Mouse (Mus musculus) thymus, postnatal 0 days (tissue): Measurements from ENCODE around the gene Nodal. TPM values are rescaled to one million over a fixed set of nuclear protein-coding genes. Genes with fewer than 3 reads are reported as not detected.
A peak's percentile ranks its signal among the peaks of the same experiment; 100 is the strongest.
"Not testable (repeated sequence)": the region's sequence is repeated elsewhere in the genome, so short reads cannot be mapped to it uniquely, and the experiment has no call there.

Experiments
- DNase-seq: peaks from one replicate; pipeline ENCODE4 v3.0.0-alpha.2; 2015; ENCODE audit warnings: low spot score
- polyA plus RNA-seq: library from polyadenylated mRNA; unstranded; fragments of >200 nt; fragmentation: Nextera tagmentation; extraction: Ambion mirVana; gene quantifications from 2 replicates; pipeline ENCODE4 v1.2.1, GENCODE M21; 2015

The Nodal gene
- polyA plus RNA-seq, 1 experiment from 2014 or later, result 0.08 TPM

DNA sequence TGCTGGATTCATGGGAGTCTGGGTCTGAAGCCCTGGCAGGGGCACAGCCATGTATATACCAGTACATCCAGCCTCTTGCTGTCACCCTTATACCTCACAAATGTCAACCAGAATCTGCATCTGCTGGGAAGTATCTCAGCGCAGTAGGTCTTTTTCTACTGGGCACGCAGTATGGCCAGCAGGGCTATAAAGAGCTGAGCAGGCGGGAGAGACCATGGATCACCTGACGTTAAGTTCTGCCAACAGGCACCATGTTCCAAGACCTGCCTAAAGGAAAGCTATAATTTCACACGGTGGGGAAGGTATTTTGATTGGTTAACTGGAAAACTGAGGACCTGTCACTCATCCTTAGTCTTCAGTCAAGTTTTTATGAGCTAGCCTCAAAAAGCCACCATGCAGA is 11.3 kb downstream of the Nodal start:
- no peak for DNase-seq

DNA sequence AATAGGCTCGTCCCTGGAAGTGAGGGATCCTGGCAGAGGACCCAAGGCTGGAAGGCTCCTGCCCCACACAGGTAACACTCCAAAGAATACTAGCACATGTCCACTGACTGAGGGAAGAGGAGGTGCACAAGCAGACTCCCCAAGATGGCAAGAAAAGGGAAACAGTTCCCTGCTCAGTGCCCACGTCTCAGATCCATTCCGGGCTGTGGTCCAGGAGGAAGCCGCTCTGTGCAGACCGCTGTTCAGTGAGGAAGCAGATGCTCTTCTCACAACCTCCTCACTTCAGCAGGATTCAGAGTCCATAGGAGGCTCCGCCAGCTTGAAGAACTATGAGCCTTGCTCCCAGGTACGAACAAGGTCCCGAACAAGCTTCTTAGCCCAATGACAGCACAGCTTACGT is 13.6 kb downstream of the Nodal start:
- DNase-seq, result no peak

DNA sequence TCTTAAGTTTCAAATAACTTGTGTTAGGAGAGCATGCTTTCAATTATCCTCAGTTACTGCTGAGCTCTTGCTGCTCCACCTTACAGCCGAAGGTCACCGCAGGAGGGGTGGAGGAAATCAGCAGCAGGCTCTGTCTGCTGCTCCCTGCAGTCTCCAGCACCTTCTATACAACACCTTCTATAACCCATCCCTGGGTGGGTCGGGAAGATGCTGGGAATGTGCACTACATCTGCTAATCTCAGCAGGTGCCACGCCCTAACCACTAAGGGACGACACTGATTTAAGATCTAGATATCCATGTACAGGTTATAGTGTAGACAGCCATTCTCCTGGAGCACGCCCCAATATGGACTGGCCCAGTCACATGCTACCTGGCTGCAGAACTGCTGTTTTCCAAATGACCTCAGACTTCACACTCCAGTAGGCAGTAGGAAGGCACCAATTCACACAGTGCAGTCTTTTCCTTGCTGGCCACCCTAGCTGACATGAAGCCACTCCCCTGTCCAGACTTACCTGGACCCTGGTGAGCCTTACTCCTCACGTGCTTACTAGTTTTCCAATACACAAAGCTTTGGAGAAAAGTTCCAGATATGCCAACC is 22.5 kb downstream of the Nodal start:
- no peak for DNase-seq

DNA sequence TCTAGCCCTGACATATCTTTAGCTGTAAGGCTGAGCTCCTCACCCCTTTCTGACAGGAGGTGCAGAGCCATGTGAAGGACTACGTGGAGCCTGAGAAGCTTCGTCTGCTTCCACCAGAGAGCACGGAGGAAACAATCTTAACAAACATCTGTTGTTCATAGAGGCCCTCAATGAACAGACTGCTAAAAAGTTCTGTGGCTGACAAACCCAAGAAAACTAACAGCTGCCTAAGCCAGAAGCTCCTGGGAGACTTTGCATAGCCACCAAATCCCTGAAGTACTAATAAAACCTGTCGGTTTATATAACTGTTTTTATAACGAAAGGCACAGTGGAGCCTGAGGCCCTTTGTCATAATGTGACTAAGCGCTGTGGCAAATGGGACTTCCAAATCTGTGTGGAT is 25.7 kb downstream of the Nodal start:
- no peak for DNase-seq

DNA sequence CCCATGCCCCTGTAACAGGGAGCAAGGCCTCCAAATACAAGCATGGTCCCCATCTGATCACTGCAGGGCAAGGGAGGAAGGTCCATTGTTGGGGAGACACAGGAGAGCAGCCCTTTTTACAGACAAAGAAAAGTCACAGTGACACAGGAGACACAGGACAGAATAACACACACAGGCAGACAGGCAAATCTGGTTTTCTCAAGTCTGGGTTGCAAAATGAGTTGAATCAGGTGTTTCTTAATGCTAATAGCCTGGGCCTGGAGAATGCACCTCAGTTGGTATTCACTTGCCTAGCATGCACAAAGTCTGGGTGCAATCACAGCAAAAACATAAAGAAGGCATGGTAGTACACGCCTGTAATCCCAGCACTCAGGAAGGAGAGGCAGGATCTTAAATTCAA is 26.1 kb downstream of the Nodal start:
- no peak for DNase-seq

DNA sequence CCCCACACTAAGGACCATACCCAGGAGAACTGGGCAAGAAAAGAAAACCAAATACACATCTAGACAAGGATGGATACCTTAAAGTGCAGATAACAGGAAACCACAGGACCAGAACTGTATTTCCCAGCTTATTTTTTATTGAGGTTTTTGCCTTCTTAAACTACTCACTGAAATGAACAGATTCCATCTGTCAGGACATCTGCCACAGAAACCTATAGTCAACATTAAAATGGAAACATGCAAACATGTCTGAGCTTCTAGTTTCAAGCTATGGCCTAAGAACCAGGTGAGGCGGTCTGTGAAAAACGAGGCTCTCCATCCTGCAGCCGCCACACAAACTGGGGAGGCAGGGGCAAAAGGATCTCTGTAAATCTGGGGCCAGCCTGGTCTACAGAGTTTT is 27.2 kb downstream of the Nodal start:
- DNase-seq, result no peak

DNA sequence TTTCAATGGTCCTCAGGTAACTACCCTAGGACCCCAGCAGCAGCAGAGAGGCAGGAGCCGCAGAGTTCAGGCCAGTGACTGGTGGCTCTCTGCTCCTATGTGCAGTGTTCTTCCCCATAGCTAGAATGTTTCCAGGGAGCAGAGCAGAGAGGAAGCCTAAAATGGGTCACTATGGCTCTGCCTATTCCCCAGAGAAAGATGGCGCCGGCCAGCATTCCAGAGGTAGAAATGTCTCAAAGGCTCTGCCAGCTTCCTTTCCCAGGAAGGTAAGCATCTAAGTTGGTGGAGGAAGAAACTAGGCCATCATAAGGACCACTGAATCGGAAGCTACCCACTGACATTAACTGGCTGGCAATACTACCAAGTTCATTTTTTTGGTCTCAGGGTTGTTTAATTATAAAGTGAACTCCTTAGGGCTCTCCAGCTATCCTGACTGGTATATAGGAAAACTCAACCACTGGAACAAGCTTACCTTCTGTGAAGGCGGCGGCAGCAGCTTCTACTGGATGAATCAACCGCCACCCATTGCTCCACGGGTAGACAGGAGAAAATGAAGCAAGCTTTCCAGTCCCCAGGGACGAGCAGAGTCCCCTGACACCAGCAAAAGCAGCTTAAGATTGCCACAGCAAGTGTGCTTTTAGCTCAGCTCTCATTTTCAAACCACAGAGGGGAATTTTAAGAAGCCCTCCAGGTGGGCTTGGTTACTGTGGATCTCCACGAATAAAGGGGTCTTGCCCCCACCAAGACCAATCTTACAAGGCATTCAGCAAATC is 30.0 kb downstream of the Nodal start:
- DNase-seq, result no peak

DNA sequence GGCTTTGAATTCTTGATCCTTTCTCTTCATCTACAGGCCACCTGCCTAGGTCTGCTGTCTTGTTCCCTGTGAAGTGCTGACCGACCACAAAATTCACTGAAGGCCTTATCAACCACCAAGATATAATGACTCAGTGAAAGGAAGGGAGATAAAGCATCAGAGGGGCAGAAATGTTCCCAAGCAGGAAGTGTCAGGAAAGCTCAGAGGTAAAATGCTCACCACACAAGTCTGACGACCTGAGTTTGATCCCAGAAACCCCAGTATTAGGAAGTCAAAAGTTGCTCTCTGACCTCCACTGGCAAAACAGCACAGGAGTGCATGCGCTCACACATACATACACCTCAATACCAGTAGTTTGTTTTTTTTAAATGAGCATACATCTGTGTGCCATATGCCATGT is 31.1 kb downstream of the Nodal start:
- no peak for DNase-seq

DNA sequence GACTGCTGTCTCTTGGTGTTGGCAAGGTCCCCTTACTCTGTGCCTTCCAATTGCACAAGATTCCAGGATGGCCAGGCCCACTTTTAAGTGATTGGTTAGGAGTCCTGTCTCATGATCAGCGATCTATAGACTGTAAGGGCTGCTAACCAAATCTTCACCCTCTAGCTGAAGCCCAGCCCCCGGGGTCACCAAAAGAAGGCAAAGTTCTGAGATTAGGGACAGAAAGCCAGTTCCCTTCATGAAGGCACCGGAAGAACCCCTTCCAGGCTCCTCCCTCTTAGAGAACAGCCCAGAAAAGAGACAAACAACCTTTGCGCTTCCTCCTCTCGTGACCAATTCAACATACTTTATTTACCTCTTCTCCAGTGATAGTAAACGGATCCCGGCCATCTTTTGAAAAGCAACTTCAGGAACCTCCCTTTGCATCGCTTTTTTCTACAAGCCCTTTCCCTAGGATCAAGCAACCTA is 33.7 kb downstream of the Nodal start:
- peak; percentile 80 for DNase-seq

DNA sequence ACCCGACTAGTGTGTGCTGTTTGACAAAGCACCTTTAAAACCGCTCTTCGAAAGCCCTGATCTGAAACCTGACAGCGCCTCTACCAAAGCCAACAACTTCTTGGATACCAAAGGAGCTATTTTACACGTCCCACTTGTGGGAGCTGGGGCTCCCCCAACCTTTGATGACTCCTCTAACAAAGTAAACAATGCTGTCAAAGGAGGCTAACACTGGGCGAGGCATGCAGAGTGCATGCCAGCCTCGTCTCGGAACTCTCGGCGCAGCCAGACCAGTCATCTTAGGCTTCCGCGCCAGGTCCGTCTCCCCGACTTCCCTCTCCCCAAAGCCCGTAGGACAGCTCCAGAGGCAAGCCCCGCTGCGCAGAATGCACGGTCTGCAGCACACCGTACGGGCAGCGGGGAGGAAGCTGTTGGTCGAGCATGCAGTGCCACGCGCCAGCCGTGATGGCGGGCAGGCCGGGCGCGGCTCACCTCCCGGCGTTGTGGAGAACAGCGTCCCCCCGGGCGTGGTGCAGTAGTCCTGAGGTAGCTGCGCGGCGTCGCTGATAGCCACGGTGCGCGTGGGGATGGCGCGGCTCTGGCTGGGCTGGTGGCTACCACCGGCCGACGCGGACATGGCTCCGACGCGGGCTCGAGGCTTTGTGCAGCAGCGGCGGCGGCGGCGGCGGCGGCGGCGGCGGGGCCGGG is 34.3 kb downstream of the Nodal start:
- peak; percentile 52 for DNase-seq

DNA sequence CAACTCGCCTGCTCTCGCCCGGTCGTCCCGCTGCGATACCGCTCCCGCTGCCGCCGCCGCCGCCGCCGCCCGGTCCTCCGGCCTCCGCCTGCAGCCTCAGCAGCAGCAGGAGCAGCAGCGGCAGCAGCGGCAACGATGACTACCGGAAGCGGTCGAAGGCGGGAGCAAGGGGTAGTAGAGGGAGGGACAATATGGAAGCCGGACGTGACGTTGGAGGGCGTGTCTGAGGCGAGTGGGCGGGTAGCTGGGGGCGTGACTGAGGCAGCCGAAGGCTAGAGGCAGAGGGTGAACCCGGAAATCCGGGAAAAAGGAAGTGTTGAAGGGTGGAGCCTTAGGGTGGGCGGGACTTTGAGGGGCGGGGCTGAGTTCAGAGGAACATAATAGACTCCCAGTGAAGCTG is 34.9 kb downstream of the Nodal start, which contains the start of gene Eif4ebp2:
Gene Eif4ebp2, minus strand, starts transcription at position 17 of the 400 bp plus-strand sequence.
- DNase-seq, result peak; percentile 99

DNA sequence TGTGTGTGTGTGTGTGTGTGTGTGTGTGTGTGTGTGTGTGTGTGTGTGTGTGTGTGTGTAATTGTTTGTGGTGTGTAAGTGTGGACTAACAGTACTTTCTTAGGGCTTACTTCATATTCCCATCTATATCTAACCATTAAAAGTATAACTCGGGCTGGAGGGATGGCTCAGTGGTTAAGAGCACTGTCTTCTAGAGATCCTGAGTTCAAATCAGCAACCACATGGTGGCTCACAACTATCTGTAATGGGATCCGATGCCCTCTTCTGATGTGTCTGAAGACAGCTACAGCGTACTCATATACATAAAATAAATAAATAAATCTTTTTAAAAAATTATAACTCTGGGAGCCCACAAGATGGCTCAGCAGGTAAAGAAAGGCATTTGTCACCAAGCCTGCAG is 35.4 kb downstream of the Nodal start:
- not testable (repeated sequence) for DNase-seq

DNA sequence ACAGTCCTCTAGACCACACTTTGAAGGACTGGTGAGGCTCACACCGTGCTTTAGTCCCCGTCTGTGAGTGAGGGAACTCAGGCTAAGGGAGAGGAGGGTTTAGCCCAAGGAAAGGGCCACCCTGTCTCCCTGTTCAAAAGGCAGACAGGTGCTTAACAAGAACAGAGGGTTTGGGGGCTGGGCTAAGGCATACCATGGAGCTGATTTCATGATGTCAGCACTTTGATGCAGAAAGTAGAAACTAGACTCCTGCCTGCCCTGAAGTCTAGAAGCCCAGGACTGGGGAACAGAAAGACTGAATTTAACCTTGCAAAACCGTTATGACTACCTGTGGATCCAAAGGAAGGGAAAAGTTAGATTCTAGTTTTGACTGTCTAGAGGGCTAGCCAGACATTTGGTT is 39.4 kb downstream of the Nodal start:
- no peak for DNase-seq

DNA sequence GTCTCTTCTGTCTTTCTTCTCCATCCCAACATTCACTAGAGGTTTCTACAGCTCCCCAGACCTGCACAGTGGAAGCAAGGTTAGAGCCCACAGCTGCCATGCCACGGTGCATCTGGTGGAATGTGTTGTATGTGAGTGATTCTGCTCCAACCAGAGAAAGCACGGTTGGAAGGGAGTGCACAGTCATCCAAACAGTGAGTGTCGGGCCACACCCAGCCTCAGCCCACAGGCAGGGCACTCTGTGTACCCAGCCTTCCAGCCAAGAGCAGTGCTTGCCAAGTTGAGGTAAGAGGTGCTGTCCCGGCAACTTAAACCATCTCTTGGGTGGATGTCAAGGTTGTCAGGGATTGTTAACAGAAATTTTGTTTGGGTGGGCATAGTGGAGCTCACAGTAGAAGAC is 47.2 kb downstream of the Nodal start:
- no peak for DNase-seq

DNA sequence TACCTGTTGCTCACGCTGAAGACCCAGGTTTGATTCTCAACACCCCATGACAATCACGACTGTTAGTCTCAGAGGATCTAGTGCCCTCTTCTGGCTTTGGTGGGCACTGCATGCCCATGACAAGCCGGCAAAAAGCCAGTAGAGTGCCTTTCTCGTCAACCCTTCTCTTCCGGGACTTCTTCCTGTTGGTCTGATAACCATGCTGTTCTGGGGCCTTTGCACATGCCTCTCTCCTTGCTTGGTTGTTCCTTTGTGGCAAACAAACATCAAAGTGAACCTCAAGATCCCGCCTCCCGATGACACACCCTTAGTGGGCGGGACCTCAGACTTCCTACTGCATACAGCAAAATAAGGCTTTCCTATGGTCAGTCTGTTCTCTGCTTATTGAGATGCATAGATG is 48.5 kb downstream of the Nodal start:
- peak; percentile 20 for DNase-seq

DNA sequence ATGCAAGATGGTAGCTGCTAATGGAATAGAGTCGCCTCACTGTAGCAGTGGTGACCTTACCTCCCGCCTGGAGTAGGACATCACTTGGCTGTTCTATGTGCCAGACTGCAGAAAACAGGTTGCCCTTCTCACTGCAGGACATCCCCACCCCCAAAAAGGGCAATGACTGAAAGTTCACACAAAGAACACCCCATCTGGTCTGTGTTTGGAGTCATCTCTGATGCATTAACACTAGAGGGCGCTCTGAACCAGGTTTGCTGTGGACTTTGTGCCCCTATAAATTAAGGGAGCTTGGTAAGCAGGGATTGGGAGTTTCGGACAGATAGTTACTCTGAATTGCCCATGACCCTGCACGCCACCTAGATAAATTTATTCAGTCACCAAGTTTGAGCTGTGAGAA is 49.1 kb downstream of the Nodal start:
- DNase-seq, result peak; percentile 40

DNA sequence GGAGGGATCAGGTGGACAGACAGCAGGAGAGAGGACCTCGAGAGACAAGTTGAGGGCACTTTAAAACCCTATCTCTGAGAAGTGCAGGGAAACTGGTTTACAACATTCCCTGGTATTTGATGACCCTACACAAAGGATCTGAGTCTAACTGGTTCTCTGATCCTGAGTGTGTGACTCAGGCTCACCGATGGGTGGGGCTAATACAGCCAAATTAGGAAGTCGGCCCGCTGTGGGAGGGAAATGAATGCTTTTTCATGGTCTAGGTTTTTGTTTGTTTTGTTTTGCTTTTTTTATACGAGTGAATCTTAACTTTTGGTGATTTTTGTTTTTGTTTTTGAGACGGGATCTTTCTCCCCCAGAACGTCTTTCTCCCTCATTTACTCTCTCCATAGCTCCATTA is 51.1 kb downstream of the Nodal start:
- DNase-seq, result no peak

DNA sequence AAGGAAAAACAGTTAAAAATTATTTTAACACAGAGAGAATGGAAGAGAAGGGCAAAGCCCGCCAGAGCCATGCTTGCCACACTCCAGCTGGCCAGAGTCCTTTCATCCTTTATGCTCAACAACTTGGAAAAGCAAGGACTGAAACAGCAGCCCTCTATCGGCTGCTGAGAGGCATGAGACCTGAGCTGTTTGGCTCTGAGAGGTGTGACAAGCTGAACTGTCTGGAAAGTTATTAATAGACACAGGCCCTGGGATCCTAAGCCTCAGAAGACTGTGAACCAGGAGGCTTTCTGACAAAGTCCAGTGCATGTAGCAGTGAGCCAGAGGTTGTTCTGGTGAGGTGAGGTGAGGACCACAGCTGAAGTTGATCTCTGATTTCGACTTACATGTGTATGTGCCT is 55.9 kb downstream of the Nodal start:
- DNase-seq, result no peak

DNA sequence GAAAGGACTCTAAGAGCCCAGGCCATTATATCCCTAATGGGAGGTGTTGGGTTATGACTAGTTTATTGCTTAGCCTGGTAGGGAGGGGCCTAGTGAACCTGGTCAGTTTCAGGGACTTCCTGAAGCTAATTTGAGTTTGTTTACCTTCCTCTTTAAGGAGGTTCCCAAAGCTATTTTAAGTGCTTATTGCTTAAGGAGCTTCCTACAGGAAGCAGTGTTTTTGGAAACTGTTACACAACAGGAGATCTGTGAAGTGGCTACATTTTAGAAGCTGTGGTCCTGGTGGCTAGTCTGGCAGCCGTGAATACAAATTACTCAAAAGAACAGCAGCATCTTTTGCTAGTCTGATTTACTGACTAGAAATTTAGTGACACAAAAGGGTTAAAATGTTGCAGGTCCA is 56.6 kb downstream of the Nodal start:
- no peak for DNase-seq
